Mouse (Mus musculus) forebrain, embryonic 11.5 days (tissue): ENCODE measurements at regions not wholly inside any gene's neighbourhood (a gene's known extent, or its start where the extent isn't known, plus 50 kb on each side); places are given as distances from the start of the nearest gene placed in this dataset.
A peak's percentile ranks its signal among the peaks of the same experiment; 100 is the strongest.

Experiments
- ATAC-seq: fragments of 200-750 bp; cut with Nextera tagmentation; replicated peaks from 2 replicates; pipeline ENCODE4 v1.8.0; 2017; ENCODE audit warnings: moderate TSS enrichment; ENCODE audit not compliant: low FRiP score
- DNase-seq: peaks from one replicate; pipeline ENCODE4 v3.0.0-alpha.2; 2017; ENCODE audit warnings: low spot score
- H3K27ac ChIP-seq: fragments of 300-500 bp; sonication (generic); 2 replicates; pipeline ENCODE4 v1.5.1; 2014; ENCODE audit warnings: low read depth, low read length
- H3K27me3 ChIP-seq: fragments of 300-500 bp; sonication (generic); 2 replicates; pipeline ENCODE4 v1.6.1; 2014; ENCODE audit warnings: mild to moderate bottlenecking, low read length, mixed read lengths; ENCODE audit not compliant: control insufficient read depth, insufficient read depth
- H3K36me3 ChIP-seq: fragments of 300-500 bp; sonication (generic); 2 replicates; pipeline ENCODE4 v1.6.1; 2014; ENCODE audit warnings: mild to moderate bottlenecking, low read length, moderate library complexity, mixed read lengths; ENCODE audit not compliant: control insufficient read depth, insufficient read depth
- H3K4me1 ChIP-seq: fragments of 300-500 bp; sonication (generic); replicated peaks from 2 replicates; pipeline ENCODE4 v1.6.1; 2014; ENCODE audit warnings: low read length, mixed read lengths; ENCODE audit not compliant: control insufficient read depth, insufficient read depth
- H3K4me2 ChIP-seq: fragments of 300-500 bp; sonication (generic); 2 replicates; pipeline ENCODE4 v1.6.1; 2014; ENCODE audit warnings: low read depth, mild to moderate bottlenecking, low read length, moderate library complexity, mixed read lengths; ENCODE audit not compliant: severe bottlenecking
- H3K4me3 ChIP-seq: fragments of 300-500 bp; sonication (generic); 2 replicates; pipeline ENCODE4 v1.5.1; 2014; ENCODE audit warnings: low read depth, low read length
- H3K9ac ChIP-seq: fragments of 300-500 bp; sonication (generic); 2 replicates; pipeline ENCODE4 v1.6.1; 2014; ENCODE audit warnings: low read length
- H3K9me3 ChIP-seq: fragments of 300-500 bp; sonication (generic); 2 replicates; pipeline ENCODE4 v1.6.1; 2016; ENCODE audit warnings: low read length, mixed read lengths; ENCODE audit not compliant: control insufficient read depth
- WGBS: fragments of 180-500 bp; shearing (Covaris S2); extraction: QIAGEN DNeasy Blood & Tissue Kit; methylation state at CpG from one replicate; pipeline ENCODE4 v1.1.7; 2014; 5-methylcytosine and 5-hydroxymethylcytosine counted together

DNA sequence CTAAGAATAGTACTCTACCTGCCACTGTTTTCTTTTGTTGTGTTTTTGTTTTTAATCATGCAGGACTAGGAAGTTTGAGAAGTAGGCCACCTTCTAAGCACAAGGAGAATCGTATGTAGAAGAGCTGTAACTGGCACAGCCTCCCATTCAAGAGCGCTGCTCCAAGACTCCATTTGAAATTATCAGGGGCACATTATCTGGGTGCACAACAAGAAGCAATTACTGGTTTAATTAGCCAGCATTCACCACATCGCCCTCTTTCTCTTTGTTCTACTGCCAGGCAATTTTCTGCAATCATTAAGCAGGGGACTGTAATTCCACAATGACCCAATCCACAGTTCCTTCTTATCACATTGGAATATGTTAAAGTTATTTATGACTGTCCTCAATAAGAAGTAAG, 1220.8 kb upstream of the Pabpc4l start:
- no peaks in the 10 kb centered on the region for H3K9me3 ChIP-seq
- no peaks in the 10 kb centered on the region for H3K27me3 ChIP-seq
- H3K4me1 ChIP-seq: no peaks in the 10 kb centered on the region
- ATAC-seq: peak; percentile 92
- H3K9ac ChIP-seq: no peak overlapping the region
- H3K27ac ChIP-seq: no peak overlapping the region
- H3K4me2 ChIP-seq: no peak overlapping the region
- no peaks in the 10 kb centered on the region for H3K36me3 ChIP-seq
- H3K4me3 ChIP-seq: no peak overlapping the region
- 22% methylated on average over 3 of the region's 3 CpGs for WGBS
- DNase-seq: no peak

DNA sequence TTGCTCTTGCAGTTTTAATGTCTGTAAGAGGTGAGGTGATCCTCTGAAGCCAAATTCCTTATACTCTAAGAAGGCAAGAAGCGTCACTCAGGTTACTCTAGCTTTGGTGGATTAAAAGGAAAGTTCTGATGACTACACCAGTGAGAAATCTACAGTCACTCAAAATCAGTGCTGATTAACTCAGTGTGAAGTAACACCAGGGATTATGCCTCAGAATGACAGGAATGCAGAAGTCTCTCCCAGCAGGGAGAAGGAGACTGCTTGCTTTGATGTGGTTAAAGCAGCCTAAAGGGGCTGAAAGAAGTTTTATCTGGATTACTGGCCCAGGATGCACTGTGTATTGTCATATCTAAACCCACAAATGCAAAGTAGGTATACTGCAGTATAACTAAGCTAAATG, 1214.5 kb upstream of the Pabpc4l start:
- 2% methylated on average over 1 of the region's 1 CpGs for WGBS
- DNase-seq (no peak), ATAC-seq (peak; percentile 67)
- no peaks in the 10 kb centered on the region for H3K9me3 ChIP-seq
- no peak overlapping the region for H3K4me3 ChIP-seq
- no peaks in the 10 kb centered on the region for H3K27me3 ChIP-seq
- no peak overlapping the region for H3K9ac ChIP-seq
- no peak overlapping the region for H3K4me2 ChIP-seq
- no peak overlapping the region for H3K27ac ChIP-seq
- no peaks in the 10 kb centered on the region for H3K4me1 ChIP-seq
- no peaks in the 10 kb centered on the region for H3K36me3 ChIP-seq

DNA sequence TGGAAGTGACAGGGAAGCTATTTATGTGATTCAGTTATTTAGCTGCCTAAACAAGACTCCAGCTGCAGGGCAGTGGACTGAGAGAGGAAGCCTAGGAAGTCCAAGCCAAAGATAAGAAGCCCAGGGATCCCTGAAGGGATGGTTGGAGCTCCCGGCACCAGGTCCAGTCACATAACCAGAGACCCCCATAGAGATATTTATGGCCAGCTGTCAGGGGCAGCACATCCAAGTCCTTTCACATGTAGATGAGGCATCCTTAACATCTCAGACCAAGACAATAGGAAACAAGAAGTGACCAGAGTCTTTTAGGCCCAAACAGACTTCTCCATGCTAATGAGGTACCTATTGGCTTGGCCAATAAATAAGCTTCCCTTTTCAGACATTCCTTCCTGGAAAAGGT, 1212.5 kb upstream of the Pabpc4l start:
- no peak overlapping the region for H3K9ac ChIP-seq
- no peaks in the 10 kb centered on the region for H3K36me3 ChIP-seq
- no peaks in the 10 kb centered on the region for H3K9me3 ChIP-seq
- no peak overlapping the region for H3K27ac ChIP-seq
- no peak overlapping the region for H3K4me3 ChIP-seq
- DNase-seq: no peak
- 52% methylated on average over 1 of the region's 1 CpGs for WGBS
- H3K4me1 ChIP-seq: no peaks in the 10 kb centered on the region
- no peak overlapping the region for H3K4me2 ChIP-seq
- no peak for ATAC-seq
- no peaks in the 10 kb centered on the region for H3K27me3 ChIP-seq
